Mouse (Mus musculus): Measurements from ENCODE around the gene Cntd1. TPM values are rescaled to one million over a fixed set of nuclear protein-coding genes. Genes with fewer than 3 reads are reported as not detected.

The Cntd1 gene
- total RNA-seq, 2 experiments from 2014 or later = 0.27 to 0.59 TPM

DNA sequence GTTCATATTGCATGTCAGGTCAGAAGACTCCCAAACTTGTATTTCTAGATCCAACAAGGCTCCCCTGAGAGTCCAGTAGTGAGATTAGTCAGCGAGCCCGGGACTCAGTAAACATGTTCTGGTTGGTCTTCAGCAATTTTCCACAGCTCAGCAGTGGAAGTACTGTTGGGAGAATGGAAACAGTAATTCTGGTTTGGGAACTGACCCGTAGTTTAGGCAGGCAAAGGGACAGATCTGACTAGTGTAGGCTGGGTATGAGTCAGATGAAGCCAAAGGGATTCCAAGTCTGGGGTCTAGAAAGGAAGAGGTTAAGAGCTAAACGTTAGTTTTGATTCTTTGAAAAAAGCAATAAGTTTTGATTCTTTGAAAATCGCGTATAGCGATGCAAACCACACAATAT lies 25.9 kb upstream of the Cntd1 start:
- no peak for DNase-seq (ENCODE audit: low spot score in 2 of 2)

DNA sequence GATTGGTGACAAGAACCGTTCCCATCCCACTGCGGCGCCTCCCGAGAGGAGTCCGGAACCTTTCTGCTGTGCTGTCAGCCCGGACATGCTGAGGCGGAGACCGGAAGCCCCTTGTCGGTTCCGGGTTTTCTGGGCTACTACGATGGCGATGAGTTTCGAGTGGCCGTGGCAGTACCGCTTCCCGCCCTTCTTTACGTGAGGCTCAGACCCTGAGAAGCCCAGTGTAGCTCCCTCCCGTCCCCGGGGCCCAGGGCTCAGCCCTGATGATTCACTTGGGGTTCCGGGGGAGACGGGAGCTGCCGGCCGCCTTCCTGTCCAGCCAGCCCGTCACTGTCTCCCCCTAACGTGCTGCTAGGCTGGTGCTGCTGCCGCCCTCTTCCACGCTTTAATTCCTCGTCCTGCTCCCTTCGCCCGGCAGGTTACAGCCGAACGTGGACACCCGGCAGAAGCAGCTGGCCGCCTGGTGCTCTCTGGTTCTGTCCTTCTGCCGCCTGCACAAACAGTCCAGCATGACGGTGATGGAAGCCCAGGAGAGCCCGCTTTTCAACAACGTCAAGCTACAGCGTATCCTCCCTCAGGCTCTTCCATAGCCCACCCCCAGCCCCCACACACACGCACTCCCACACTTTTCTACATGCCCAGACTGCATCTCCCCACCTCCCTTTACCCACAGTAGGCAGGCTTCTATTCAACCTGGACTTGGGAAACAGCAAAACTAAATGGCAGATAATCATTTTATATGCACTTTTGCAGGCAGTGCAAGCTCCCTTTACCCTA lies 25.0 kb upstream of the Cntd1 start, which contains the start of gene Vps25:
Gene Vps25 (plus strand): TSS at position 95 of the 777 bp plus-strand sequence.
- DNase-seq (ENCODE audit: low spot score in 2 of 2) = peak; percentile 84 to 85
- intact Hi-C loops (cut with DNase I) = loop anchor here (2.0 kb wide), 1 partner anchor 49 kb away; the partner anchor contains the start of gene Becn1

More for the DNA sequence above, 25.9 kb upstream of the Cntd1 start:
- intact Hi-C loops (cut with DNase I) = loop anchor here (2.0 kb wide), 1 partner anchor 50 kb away; the partner anchor contains the start of gene Becn1

DNA sequence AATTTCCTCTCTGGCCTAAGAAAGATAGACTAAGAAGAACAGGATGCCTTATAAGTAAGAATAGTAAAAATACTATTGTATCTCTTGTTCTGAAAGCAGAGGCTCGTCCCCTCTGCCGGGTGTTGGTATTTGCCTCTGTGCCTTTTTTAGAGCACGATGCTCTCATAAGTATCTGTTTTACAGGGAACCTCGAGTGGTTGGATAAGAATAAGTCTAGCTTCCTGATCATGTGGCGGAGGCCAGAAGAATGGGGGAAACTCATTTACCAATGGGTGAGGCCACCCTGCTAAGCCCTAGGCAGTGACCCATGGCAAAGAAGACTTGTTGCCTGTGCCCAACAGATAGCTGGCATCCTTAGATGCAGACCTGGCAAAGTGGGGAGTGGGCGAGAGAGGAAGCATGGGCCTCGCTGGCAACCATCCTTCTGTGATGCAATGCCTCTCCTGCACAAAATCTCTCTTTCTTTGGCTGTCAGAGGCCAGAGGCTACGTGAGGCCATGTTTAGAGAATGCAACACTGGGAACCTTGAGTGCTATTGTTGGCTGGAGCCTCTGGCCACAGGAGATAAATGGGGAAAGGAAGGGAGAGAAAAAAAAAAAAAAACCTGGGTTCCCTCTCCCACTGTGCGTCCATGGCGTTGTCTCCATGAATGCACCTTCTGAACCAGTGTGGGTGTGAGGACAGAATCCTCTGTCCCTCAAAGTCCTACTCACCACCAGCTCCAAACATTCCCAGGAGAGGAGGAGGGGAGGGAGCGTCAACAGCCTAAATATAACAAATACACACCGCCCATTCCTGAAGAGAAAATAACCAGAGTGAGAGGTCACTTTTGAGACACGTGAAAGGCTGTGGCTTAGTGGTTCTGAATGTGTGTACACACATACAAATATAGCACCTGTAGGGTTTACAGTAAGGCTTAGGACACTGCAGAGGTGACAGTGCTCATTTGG lies 22.7 kb upstream of the Cntd1 start:
- DNase-seq (ENCODE audit: low spot score in 2 of 2) = no peak
- intact Hi-C loops (cut with DNase I) = no loop called here

DNA sequence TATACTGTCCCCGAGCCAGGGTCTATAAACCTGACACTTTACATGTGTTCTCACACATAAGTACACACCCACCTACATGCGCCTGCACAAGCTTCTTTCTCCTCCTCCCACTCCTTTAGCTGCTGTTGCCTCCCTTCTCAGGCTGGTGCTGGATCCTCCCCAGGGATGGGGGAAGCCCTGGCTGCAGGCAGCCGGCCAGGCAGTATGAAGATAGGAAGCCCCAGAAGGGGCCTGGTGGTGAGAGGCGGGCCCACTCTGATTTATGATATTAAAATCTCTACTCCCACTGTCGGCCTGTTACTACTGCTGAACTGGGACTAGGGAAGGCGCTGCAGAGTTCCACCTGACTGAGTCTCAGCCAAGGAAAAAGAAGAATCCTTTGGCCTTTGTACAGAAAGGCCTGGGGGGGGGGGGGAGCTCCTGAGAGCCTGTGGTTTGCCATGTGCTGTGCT lies 19.5 kb upstream of the Cntd1 start:
- peak; percentile 72 to 83 for DNase-seq (ENCODE audit: low spot score in 2 of 2)
- intact Hi-C loops (cut with DNase I) = no loop called here

DNA sequence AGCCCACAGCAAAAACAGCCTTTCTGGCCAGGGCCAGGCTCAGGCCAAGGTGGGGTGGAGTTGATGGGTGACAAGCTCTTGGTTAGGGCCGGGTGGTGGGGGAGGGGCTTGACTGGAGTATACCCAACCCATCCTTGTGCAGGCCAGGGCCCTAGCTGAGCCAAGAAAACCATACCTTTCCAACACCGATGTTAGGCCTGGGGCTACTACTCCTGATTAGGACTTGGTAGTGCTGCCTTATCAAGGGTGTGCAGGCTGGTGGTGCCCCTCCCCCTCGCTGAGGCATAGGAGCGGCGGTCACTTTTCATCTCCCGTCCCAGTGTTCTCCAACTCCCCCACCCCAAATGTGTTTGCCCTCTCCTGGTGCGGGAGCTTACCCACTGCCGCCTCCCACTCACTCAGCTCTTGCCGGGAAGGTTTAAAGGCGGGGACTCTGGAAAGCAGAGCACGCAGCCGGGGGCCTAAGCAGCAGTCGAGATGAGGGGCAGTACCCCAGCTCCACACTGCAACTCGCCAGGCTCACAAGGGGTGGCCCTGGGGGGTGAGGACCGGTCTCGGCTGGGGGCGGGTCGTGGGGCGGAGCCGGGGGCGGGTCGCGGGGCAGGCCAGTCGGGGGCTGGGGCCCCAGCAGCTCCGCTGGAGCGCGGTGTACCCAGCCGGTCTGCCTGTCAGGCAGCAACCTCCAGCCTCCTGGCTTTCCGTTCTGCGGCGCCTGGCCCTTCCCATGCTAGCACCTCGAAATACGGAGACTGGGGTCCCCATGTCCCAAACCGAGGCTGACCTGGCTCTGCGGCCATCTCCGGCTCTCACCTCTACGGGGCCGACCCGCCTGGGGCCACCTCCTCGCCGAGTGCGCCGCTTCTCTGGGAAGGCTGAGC lies 18.6 kb upstream of the Cntd1 start, which contains the start of gene Wnk4:
Gene Wnk4 (plus strand): TSS at position 620 of the 878 bp plus-strand sequence.
- DNase-seq (ENCODE audit: low spot score in 2 of 2) = no peak
- intact Hi-C loops (cut with DNase I) = no loop called here

DNA sequence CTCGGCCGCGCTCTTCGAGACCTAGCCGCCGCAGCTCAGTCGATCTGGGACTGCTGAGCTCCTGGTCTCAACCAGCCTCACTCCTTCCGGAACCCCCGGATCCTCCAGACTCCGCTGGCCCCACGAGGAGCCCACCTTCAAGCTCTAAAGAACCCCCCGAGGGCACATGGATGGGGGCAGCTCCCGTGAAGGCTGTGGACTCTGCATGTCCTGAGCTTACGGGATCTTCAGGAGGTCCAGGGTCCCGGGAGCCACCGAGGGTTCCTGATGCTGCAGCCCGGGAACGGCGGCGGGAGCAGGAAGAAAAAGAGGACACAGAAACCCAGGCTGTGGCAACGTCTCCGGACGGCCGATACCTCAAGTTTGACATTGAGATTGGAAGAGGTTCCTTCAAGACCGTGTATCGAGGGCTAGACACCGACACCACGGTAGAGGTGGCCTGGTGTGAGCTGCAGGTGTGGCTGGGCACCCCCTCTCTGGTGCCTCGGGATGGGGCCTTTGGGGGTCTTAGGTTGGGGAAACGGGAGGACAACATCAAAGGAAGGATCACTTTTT lies 17.9 kb upstream of the Cntd1 start:
- intact Hi-C loops (cut with DNase I) = no loop called here
- DNase-seq (ENCODE audit: low spot score in 2 of 2) = no peak

DNA sequence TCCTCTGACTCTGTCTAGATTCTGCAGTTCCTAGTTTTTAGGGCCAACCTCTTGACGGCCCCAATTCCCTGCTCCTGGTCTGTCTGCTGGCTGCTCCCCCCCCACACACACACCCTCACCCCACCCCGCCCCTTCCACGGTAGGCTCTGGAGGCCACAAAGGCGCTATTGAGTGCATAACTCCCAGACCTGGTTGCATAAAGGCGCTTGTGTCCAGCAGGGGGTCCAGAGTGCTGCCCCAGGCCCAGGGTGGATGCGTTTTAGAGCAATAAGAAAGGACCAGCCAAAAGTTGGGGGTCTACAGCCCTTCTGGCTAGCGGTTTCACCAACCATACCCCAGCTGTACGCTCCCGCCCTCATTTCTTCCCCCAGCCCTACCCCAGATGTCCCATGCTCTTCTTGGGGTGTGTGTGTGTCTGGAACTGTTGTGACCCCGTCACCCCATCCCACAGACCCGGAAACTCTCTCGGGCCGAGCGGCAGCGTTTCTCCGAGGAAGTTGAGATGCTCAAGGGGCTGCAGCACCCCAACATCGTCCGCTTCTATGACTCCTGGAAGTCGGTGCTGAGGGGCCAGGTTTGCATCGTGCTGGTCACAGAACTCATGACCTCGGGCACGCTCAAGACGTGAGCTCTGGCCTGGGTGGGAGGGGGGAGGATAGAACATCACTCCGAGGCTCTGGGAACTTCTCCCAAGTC lies 16.4 kb upstream of the Cntd1 start:
- intact Hi-C loops (cut with DNase I) = no loop called here
- DNase-seq (ENCODE audit: low spot score in 2 of 2) = no peak

DNA sequence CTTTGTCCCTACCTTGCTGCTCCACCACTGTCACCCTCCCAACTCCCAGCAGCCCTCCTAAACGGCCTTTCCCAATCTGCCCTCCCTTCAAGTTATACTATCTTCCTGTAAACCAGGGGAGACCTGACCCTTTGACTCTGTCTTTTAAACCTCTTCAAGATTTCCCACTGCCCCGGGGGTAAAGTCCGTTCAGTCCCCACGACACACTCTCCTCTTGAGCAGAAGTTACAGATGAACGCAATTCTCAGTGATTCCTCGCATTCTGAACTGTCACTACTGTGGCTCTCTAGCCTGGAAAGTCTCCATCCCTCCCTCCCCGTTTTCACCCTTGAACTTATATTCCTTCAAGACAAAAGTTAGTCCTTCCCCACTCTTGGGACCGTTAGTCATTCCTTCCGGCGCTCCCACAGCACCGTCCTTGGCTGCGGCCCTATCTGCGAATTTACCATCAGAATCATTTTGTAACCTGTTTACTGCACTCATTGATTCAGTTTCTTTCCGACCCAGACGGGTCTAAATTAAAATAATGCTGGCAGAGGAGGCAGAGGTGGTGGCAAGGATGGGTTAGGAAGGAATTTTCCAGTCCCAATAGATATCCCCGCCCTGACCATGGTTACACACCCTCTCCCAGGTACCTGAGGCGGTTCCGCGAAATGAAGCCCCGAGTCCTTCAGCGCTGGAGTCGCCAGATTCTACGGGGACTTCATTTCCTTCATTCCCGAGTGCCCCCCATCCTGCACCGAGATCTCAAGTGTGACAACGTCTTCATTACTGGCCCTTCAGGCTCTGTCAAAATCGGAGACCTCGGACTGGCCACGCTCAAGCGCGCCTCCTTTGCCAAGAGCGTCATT lies 15.4 kb upstream of the Cntd1 start:
- intact Hi-C loops (cut with DNase I) = no loop called here
- no peak for DNase-seq (ENCODE audit: low spot score in 2 of 2)

DNA sequence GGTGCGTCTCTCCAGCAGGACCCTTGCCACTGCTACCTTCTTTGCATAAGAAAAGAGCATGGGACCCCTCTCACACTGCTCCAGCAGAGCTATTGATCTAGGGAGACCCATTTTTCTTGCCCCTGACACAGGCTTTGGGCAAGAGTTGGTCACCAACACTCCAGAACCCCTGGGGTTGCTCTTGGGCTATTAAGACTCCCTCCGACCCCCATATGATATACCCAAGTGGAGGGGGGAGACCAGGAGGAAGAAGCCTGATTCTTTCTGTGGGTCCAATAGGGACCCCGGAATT lies 14.9 kb upstream of the Cntd1 start:
- intact Hi-C loops (cut with DNase I) = no loop called here

DNA sequence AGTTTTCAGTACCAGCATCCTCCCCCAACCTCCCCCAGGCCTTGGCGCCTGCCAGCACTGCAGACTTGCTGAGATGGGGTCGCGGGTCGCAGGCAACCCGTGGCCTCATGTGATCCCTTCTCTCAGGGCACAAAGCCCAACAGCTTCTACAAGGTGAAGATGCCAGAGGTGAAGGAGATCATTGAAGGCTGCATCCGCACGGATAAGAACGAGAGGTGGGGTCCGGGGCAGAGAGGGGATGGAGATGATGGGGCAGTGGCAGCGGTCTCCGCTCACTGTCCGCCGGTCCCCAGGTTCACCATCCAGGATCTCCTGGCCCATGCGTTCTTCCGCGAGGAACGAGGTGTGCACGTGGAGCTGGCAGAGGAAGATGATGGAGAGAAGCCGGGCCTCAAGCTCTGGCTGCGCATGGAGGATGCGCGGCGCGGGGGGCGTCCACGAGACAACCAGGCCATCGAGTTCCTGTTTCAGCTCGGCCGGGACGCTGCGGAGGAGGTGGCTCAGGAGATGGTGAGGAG lies 13.8 kb upstream of the Cntd1 start:
- intact Hi-C loops (cut with DNase I) = no loop called here
- DNase-seq (ENCODE audit: low spot score in 2 of 2) = no peak

More for the DNA sequence above, 14.9 kb upstream of the Cntd1 start:
- DNase-seq (ENCODE audit: low spot score in 2 of 2) = no peak

DNA sequence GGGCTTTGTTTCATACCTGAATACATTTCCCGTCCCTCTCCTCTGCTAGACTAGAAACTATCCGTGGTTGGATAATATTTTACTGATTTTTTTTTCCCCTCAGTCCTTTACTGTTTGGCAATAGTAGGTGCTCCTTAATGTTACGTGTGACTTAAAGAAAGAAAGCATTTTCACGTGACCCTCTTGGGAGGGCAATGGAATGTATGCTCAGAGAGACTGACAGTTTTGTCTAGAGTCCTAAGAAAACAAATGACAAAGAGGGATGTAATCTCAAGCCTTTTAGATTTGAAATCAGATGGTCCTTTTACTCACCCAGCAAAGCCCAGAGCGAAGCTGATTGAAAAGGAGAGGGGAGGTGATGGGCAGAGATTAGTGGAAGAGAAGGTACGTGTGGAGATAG lies 12.9 kb upstream of the Cntd1 start:
- DNase-seq (ENCODE audit: low spot score in 2 of 2) = no peak
- intact Hi-C loops (cut with DNase I) = no loop called here

DNA sequence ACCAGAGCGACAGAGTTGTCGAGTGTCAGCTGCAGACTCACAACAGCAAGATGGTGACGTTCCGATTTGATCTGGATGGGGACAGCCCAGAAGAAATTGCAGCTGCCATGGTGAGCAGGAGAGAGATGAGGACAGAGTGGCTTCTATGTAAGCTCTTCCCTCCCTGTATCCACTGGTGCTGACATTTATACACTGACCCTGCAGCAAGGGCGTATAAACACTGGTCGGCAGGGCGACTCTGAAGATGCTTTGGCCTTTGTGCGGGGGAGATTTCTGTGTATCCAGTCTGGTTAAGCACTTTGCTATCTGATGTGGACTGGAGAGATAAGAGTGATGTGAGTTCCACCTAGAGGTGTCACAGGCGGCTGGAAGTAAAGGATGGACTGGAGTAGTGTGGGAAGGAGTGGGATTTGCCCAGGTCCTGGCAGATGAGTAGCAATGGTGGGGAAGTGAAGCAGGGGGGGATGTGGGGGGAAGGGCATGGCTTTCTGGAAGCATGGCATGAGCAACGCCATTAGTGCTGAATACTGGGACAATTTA lies 9.2 kb upstream of the Cntd1 start:
- intact Hi-C loops (cut with DNase I) = no loop called here
- DNase-seq (ENCODE audit: low spot score in 2 of 2) = no peak

DNA sequence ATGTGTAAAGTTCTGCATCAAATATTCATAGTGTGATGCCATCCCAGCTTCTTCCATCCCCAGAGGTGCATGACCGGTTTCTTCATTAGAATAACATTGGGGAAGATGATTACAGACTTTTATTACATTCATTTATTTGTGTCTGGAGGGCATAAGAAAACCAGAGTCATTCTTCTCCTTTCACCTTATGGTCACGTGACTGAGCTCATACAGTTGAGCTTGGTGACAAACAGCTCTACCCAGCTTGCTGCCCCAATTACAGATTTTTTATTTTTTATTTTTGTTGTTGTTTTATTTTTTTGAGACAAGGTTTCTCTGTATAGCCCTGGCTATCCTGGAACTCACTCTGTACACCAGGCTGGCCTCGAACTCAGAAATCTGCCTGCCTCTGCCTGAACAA lies 6.4 kb upstream of the Cntd1 start:
- intact Hi-C loops (cut with DNase I) = no loop called here
- DNase-seq (ENCODE audit: low spot score in 2 of 2) = no peak

DNA sequence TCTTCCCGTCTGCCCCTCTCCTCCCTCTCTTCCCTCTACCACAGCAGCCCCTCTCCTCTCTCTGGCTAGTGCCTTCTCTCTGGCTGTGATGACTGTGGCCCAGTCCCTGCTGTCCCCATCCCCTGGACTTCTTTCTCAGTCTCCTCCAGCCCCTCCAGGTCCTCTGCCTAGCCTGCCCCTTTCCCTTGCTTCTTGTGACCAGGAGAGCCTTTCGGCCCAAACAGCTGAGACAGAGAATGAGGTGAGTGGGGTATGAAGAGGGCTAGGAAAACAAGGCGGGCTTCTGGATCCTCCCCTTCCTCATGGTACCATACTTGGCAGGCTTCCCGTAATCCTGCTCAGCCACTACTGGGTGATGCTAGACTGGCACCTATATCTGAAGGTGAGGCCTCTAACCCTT lies 3.5 kb upstream of the Cntd1 start:
- intact Hi-C loops (cut with DNase I) = no loop called here

DNA sequence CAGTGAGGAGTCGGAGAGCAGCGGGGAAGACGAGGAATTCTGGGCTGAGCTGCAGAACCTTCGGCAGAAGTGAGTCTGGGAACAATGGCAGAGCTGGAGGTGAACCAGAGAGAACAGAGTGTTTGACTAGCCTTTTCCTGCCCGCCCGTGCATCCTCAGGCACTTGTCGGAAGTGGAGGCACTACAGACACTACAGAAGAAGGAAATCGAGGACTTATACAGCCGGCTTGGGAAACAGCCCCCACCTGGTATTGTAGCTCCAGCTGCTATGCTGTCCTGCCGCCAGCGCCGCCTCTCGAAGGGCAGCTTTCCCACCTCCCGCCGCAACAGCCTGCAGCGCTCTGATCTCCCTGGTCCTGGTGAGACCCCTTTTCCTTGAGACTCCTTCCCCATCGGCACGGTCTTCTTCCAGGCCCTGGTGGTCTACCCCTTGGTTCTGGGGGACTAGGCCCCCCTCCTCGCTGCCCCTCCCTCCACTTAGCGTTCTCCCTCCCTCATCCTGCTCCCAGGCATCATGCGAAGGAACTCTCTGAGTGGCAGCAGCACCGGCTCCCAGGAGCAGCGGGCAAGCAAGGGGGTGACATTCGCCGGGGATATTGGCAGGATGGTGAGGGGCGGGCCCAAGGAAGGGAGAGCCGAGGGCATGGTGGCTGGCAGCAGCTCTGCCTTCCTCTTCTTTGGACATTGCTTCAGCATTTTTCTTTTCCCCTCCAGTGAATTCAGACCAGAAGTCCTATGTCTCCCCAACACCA lies 2.3 kb upstream of the Cntd1 start:
- intact Hi-C loops (cut with DNase I) = no loop called here
- no peak for DNase-seq (ENCODE audit: low spot score in 2 of 2)

More for the DNA sequence above, 3.5 kb upstream of the Cntd1 start:
- DNase-seq (ENCODE audit: low spot score in 2 of 2) = no peak
